Mouse (Mus musculus) ES-Bruce4 (cell line): ENCODE results near the gene Cdk5r1. TPM values are rescaled to one million over a fixed set of nuclear protein-coding genes. Genes with fewer than 3 reads are reported as not detected.

Experiments
- H3K27ac ChIP-seq: 2 replicates; pipeline ENCODE4 v1.5.1; 2012; ENCODE audit warnings: low read length, inconsistent platforms; ENCODE audit not compliant: insufficient read depth
- H3K27me3 ChIP-seq: 2 replicates; pipeline ENCODE4 v1.6.1; 2012; ENCODE audit warnings: mild to moderate bottlenecking, low read length, inconsistent platforms; ENCODE audit not compliant: control insufficient read depth, poor library complexity, insufficient read depth, severe bottlenecking
- H3K36me3 ChIP-seq: 2 replicates; pipeline ENCODE4 v1.6.1; 2012; ENCODE audit warnings: inconsistent platforms, mild to moderate bottlenecking, low read length, moderate library complexity; ENCODE audit not compliant: control insufficient read depth, poor library complexity, insufficient read depth, severe bottlenecking
- H3K4me1 ChIP-seq: one replicate; pipeline ENCODE4 v1.8.1; 2011; ENCODE audit warnings: low read length; ENCODE audit not compliant: control insufficient read depth, insufficient read depth
- H3K4me3 ChIP-seq: 2 replicates; pipeline ENCODE4 v1.5.1; 2011; ENCODE audit warnings: low read depth, mild to moderate bottlenecking, low read length
- H3K9ac ChIP-seq: 2 replicates; pipeline ENCODE4 v1.6.1; 2012; ENCODE audit warnings: low read depth, mild to moderate bottlenecking, inconsistent platforms; ENCODE audit not compliant: poor library complexity, severe bottlenecking
- H3K9me3 ChIP-seq: replicated peaks from 2 replicates; pipeline ENCODE4 v1.6.1; 2012; ENCODE audit warnings: mild to moderate bottlenecking, low read length, inconsistent platforms; ENCODE audit not compliant: control insufficient read depth, poor library complexity, insufficient read depth, severe bottlenecking
- CTCF ChIP-seq: IDR thresholded peaks from one replicate; pipeline ENCODE4 v1.8.1; 2011; ENCODE audit warnings: low read depth, low read length
- EP300 ChIP-seq: IDR thresholded peaks from 2 replicates; pipeline ENCODE4 v1.6.1; 2011; ENCODE audit warnings: low read depth, low read length; ENCODE audit not compliant: insufficient read depth
- POLR2A ChIP-seq: IDR thresholded peaks from one replicate; pipeline ENCODE4 v1.8.1; 2011; ENCODE audit warnings: low read length; ENCODE audit not compliant: insufficient read depth
- polyA plus RNA-seq: library from polyadenylated mRNA; stranded (reverse); fragments of >200 nt; gene quantifications from 2 replicates; pipeline ENCODE4 v1.2.4, GENCODE M21; 2011; ENCODE audit warnings: low read depth; ENCODE audit not compliant: missing spikeins, insufficient read depth, insufficient read length

Gene Cdk5r1
- polyA plus RNA-seq, 1 experiment = 1.3 TPM

- no peak for TF ChIP-seq EP300
- TF ChIP-seq CTCF = no peak
- TF ChIP-seq POLR2A = no peak
- Histone ChIP-seq H3K36me3 (no peaks in the 10 kb centered on the region), H3K4me1 (no peaks in the 10 kb centered on the region), H3K4me3 (no peak overlapping the region), H3K9me3 (no peaks in the 10 kb centered on the region), H3K9ac (no peak overlapping the region), H3K27ac (no peak overlapping the region), H3K27me3 (no peaks in the 10 kb centered on the region)
Observed at GRCm38 (mm10) chr11:80484191-80484791, 7.5 kb downstream of the Cdk5r1 start.

DNA sequence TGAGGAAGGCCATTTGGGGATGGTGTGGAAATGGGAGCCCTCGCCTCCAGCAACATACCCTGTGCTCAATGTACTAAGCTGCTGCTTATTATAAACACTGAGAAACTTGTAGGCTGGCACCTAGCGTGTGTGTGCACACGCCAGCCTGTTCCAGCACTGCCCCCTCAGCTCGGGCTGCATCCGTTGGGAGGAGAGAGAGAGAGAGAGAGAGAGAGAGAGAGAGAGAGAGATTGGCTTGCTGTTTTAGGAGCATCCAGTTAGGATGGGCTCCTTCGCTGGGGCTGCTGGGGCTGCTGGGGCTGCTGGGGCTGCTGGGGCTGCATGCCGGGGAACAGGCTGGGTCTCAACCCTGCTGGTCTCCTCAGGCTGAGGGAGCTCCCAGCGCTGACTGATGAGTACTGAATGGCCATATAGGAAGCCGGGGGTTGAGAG, 8.3 kb downstream of the Cdk5r1 start:
- H3K36me3 ChIP-seq = no peaks in the 10 kb centered on the region
- H3K27me3 ChIP-seq = no peaks in the 10 kb centered on the region
- no peak overlapping the region for H3K27ac ChIP-seq
- TF ChIP-seq POLR2A (no peak), CTCF (no peak), EP300 (no peak)
- H3K4me3 ChIP-seq = no peak overlapping the region
- H3K9ac ChIP-seq = no peak overlapping the region
- no peaks in the 10 kb centered on the region for H3K4me1 ChIP-seq
- no peaks in the 10 kb centered on the region for H3K9me3 ChIP-seq

DNA sequence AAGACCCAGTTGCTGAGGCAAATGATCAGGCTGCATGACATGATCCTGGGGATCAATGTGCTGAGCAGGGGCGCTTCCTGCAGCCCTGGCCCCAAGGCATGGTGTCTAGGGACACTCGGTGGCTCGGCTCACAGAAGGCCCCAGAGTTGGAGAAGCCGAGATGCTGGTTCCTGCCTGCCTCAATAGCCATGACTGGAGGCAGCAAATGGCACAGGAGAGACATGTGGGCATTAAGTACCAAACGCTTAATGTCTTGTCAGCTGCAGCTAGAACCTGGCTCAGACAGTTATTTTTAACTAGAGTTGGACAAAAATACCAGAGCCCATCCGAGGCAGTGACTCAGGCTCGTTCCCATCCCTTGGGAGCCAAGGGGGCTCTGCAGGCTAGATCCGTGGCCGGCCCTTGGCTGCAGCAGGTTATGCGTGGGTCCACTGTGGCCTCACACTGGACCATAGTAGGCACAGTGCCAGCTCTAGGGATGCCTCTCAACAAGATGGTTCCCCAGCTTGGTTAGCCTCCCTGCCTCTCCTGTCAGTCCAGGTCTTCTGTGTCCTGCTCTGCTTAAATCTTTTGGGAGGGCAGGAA, 8.9 kb downstream of the Cdk5r1 start:
- no peaks in the 10 kb centered on the region for H3K9me3 ChIP-seq
- no peaks in the 10 kb centered on the region for H3K36me3 ChIP-seq
- no peak overlapping the region for H3K27ac ChIP-seq
- no peak overlapping the region for H3K4me3 ChIP-seq
- no peaks in the 10 kb centered on the region for H3K27me3 ChIP-seq
- TF ChIP-seq POLR2A (no peak), EP300 (no peak), CTCF (no peak)
- no peak overlapping the region for H3K9ac ChIP-seq
- no peaks in the 10 kb centered on the region for H3K4me1 ChIP-seq

GRCm38 (mm10) chr11:80487904-80488587, 11.2 kb downstream of the Cdk5r1 start:
- Histone ChIP-seq H3K9me3 (no peaks in the 10 kb centered on the region), H3K4me3 (no peak overlapping the region), H3K36me3 (no peaks in the 10 kb centered on the region), H3K4me1 (no peaks in the 10 kb centered on the region), H3K9ac (no peak overlapping the region), H3K27ac (no peak overlapping the region), H3K27me3 (no peaks in the 10 kb centered on the region)
- no peak for TF ChIP-seq CTCF
- no peak for TF ChIP-seq EP300
- no peak for TF ChIP-seq POLR2A

- no peak overlapping the region for H3K9ac ChIP-seq
- H3K9me3 ChIP-seq = no peaks in the 10 kb centered on the region
Observed at GRCm38 (mm10) chr11:80489172-80489881, 12.5 kb downstream of the Cdk5r1 start.

GRCm38 (mm10) chr11:80489882-80490196, 13.0 kb downstream of the Cdk5r1 start:
- TF ChIP-seq EP300 (no peak), POLR2A (no peak), CTCF (no peak)
- Histone ChIP-seq H3K9me3 (no peaks in the 10 kb centered on the region), H3K9ac (no peak overlapping the region), H3K4me1 (no peaks in the 10 kb centered on the region), H3K27ac (no peak overlapping the region), H3K27me3 (no peaks in the 10 kb centered on the region), H3K4me3 (no peak overlapping the region), H3K36me3 (no peaks in the 10 kb centered on the region)

More at GRCm38 (mm10) chr11:80489172-80489881, 12.5 kb downstream of the Cdk5r1 start:
- H3K4me1 ChIP-seq = no peaks in the 10 kb centered on the region
- no peak overlapping the region for H3K4me3 ChIP-seq
- no peak overlapping the region for H3K27ac ChIP-seq
- no peak for TF ChIP-seq CTCF
- TF ChIP-seq EP300 = no peak
- TF ChIP-seq POLR2A = no peak
- no peaks in the 10 kb centered on the region for H3K27me3 ChIP-seq
- H3K36me3 ChIP-seq = no peaks in the 10 kb centered on the region
